Mouse (Mus musculus) cerebellum, adult 9-10 months (tissue): ENCODE measurements around the gene Gga1.
"Not testable (repeated sequence)": the region's sequence is repeated elsewhere in the genome, so short reads cannot be mapped to it uniquely, and the experiment has no call there.

Source experiments
- DNase-seq: peaks from one replicate; pipeline ENCODE4 v3.0.0; 2022

Gene Gga1

DNA sequence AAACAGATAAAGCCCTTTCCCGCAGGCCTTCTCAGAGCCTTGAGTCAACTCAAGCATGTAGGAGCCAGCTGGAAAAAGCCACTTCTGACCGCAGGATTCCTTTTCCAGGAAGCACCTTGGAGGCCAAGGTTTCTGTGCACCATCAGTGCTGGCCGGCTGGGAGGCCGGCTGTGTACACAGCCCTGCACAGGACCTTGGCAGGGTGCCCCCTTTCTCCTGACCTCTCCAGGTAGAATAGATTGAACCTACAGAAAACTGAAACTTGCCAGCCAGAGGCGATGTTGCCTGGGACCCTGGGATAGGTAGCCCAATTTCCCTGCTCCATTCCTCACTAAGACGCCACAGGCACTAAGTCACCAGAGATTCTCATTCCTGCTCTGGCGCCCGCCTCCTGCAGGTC is 31.1 kb upstream of the Gga1 start:
- DNase-seq: no peak

DNA sequence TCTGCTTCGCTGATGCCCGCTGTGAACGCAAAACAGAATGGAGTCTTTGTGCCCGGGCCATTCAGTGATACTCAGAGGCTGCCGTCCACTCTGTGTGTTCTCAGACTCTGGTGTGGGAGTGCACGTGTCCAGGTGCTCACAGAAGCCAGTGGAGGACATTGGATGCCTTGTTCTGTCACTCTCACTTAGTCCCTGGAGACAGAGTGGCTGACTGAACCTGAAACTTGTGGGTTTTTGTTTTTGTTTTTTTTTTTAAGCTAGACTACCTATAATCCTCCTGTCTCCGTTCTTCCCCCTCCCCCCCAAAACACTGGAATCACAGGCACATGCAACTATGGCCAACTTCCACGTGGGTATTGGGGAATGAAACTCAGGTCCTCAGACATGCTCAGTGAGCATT is 30.6 kb upstream of the Gga1 start:
- DNase-seq: no peak

DNA sequence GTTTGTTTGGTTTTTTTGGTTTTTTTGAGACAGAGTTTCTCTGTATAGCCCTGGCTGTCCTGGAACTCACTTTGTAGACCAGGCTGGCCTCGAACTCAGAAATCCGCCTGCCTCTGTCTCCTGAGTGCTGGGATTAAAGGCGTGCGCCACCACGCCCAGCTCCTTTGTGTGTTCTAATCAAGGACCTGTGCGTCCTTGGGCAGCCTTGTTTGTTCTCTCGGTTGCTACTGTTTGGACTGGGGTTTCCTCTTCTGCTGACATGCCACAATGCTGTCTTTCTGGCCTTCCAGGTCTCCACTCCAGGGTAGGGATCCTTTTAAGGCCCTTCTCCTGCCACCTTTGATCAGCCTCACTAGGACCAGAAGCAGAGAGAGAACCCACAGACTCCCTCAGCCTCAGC is 30.2 kb upstream of the Gga1 start:
- not testable (repeated sequence) for DNase-seq

DNA sequence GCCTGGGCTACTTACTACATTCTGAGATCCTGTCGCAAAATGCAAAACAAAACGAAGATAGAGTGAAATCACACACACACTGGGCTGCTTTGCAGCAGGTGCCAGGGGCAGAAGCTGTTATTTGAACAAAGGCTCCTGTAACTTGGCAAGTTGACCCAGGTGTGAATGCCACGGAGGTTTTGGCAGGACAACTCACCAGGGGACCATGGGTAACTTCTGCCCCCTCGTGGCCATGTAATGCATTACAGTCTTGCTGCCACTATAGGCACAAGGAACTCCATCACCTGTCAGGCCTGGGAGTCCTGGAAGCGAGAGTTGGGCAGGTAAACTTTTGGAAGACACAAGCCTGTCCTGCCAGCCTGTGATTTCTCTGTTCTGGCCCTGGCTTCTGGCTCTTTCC is 28.5 kb upstream of the Gga1 start:
- peak; percentile 84 for DNase-seq

DNA sequence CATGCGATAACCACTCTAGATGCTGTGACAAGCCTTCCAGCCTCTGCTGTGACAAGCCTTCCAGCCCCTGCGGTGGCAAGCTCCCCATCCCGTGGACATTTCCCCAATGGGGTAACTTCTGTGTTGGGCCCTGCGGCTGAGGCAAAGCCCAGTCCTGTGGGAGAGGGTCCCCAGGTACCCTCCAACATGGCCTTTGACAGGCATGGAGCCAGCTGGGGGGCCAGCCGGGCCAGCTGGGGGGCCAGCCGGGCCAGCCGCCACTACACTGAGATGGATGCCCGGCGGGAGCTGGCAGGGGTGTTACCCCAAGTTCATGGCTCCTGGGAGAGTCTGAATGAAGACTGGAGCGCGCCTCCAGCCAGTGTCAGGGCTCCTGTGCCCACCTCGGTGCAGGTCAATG is 27.5 kb upstream of the Gga1 start:
- DNase-seq: no peak

DNA sequence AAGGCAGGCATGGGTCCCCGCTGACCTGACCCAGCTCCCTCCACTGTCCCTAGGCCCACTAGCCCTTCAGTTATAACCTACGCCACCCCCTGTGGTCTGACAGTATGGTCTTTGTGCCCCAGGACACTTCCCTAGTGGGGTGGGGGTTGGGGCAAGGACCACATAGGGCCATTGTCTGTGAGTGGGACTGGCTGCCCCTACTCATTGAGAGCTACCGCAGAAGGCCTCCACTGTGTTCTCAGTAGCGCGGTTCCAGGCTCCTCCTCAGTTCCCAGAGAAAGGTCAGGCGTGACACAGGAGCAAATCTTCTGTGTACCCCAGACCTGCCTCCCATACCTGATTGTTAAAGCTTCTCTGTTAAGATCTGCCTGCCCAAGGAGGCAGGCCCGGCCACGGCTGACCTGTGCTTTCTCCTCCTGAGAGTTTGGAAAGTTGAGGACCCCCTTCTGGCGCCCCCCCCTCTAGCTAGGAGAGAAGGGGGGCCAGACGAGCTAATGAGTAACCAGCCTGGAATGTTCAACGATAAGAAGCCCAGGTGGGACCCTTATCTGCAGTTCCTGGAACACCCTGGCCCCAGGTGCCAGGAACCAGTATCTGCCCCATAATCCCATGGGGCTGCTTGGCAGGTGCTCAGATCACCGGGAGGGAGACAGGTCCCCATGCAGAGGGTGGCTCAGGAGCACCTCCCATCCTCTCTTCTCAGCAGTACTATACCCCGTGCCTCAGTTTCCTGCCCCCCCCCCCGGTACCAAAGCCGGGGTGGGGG is 26.7 kb upstream of the Gga1 start:
- peak; percentile 27 for DNase-seq

DNA sequence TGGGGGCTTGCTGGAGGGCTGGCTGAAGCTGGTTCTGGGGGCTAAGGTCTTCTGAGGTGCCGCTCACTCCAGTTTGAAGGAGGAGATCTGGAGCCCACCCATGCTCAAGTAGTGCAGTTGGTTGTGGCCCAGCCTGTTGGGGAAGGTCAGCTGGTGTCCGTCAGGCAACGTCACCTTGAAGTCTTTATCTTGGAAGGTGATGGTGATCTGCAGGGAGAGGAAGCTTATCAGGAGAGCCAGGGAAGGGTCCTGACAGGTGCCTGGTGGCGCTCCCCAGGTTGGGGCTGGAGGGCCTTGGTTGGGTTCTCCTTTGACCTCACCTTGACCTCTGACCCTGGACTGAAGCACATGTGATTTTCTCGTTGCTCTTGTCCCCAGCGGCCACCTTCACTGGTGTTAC is 26.0 kb upstream of the Gga1 start:
- DNase-seq: no peak

DNA sequence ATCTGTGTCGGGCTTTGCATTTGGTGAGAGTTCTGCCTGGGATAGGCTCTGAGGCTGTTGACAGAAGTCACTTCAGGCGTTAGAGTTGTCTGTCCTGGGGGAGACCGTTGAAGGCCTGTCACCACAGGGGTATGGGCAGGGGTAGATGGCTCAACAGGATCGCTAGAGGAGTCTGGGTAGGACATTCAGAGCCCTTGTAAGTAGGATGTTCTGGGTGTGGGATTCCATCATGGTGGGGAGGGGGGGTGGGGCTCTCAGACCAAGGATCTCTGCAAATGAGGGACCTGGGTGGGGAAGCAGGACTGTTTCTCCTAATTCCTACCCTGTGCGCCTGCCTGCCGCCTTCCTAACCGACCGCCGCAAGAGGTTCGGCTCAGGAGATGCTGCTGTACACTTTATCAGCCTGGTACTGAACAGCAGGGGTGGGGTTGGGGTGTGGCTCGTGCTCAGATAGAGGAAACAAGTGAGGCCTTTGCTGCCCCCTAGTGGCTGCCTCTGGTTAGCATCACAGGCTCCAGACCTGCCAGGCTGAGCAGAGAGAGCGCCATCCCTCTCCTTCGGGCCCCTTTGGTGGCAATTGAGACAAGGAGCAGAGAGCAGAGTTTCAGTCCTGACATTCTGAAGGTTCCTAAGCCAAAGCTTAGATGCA is 25.4 kb upstream of the Gga1 start:
- DNase-seq: peak; percentile 92

DNA sequence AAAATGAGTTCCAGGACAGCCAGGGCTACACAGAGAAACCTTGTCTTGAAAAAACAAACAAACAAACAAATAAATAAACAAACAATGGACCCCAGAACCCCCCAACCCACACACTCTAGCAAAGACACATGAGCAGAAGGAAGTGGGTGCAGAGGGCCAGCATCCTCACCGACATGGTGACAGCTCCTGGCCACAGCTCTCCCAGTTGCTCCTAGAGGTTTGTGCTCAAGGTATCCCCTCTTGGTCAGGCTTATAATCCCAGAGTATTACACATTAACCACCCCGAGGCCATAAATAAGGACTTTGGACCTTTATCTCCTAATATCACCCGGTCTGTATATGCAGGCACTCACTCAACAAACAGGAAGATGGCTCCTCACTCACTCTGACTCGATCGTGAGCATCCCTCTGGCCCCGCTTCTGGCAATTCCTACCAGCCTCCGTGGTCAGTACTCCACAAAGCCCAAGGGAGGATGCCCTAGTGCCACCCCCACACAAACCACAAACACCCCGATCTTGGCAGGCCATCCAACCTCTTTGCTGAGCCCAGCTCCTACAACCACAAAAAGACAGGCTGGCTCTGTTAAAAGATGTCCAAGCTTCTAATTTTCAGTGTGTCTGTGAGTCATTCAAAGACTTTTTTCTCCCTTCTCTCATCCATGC is 21.6 kb upstream of the Gga1 start, which contains the start of gene Lgals2:
TSS of gene Lgals2 (minus strand) at position 227 of the 663 bp plus-strand sequence.
- no peak for DNase-seq

DNA sequence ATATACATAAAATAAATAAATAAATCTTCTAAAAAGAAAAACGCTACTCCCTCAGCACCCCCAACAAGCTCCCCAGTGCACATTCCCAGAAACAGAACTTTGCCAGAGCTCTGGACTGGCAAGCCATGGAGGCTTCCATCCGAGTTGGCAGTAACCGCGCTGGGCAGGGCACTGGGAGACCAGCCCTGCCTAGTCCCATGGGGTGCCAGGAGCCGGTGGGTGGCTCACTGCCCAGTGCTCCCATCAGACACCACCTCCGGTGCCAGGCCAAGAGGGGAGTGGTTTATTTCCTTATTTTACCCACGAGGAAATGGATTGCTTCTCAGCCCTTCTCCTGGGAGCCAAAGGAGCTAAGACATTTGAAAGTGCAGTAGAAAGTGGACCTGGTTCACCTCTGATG is 20.0 kb upstream of the Gga1 start:
- DNase-seq: peak; percentile 65

DNA sequence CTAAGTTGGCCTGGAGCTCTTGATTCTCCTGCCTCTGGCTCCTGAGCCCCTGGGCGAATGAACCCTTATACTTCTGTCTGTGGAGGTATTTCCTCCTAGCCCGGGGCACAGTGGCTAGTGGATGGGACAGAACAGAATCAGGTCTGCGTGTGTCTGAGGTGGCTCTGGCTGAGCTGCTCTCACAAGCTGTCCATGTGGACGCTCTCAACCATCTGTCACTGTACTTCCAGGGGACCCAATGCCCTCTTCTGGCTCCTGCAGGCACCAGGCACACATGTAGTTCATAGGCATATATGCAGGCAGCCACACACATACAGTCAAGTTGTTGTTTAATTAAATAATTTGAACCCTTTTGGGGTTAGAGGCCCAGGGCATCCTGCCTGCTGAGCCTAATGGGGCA is 17.7 kb upstream of the Gga1 start:
- DNase-seq: peak; percentile 83

DNA sequence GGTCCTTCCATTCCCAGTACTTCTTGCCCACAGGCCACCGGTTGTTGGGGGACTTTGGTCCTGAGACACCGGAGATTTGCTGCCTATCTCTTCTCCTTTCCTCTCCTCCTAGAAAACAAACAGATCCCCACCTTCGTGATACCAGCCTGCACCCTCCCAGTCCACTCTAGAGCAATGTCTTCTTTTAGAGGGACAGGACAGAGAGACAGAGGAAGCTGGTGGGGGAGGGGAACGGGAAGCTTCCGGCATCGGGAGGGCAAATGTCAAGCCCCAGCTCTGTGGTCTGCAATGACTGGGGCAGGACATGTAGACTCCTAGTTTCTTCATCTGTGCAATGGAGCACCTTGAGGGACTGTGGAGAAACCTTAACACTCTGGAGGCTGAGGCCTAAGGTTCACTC is 17.3 kb upstream of the Gga1 start:
- DNase-seq: no peak

DNA sequence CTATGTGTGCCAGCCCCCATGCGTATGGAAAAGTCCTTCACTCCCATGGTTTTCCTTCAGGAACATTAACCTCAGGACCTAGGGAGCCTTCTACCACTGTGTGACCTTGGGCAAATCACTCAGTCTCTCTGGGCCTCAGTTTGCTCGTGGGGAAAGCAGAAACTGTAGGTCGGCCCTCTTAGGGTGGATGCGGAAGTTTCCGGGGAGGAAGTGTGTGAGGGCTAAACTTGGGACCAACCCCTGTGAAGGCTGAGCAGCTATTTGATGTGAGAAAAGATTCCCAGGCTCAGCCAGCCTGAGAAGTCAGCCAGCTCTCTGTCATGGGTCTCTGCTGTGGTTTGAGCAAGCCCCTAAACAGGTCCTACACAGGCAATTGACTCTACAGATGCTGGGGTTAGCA is 14.7 kb upstream of the Gga1 start:
- DNase-seq: no peak

DNA sequence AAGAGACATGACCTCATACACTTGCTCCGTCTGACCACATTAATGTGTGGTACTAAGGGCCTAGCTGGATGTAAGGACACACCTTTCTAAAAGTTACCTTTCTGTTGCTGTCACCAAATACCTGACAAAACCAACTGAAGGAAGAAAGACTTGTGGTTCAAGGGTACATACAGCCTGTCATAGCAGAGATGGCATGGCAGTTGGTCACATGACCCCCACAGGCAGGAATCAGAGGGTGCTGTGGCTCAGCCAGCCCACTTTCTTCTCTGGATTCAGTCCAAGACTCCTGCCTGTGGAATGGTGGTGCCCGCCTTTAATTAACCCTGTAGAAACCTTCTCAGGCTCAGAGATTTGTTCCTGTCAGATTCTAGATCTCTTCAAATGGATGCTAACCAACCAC is 13.8 kb upstream of the Gga1 start:
- DNase-seq: no peak

DNA sequence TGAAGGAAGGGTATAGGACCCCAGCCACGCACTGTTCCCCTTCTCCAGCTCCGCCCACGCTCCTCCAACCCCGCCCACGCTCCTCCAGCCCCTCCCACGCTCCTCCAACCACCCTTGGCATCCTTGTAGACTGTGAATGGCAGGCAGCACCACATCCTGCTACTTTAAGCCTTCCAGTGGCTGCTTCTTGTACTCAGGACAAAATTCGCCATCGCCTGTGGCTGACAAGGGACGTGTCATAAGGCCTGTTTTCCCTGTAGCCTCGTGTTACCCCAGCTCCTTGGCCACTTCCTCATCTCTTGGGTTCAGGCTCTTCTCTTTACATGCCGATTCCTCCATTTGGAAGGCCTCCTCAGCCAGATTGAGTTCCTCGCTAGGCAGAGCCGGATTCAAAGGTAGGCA is 13.1 kb upstream of the Gga1 start:
- DNase-seq: no peak

DNA sequence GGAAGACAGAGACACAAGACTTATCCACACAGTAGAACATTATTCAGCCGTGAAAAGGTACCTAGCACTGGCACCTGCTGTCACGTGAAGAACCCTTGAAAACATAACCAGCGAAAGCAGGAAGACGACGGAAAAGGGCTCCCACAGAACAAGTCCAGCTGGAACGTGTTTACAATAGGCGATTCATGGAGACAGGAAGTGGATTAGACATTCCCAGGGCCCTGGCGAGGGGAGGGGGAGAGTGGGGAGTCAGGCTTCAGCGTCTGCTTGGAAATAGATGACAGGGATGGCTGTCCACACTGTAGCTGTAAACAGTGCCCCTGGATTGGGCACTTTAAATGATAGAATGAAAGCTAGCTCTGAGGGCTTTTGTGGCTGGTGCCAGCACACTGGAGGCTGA is 8.6 kb upstream of the Gga1 start:
- no peak for DNase-seq

DNA sequence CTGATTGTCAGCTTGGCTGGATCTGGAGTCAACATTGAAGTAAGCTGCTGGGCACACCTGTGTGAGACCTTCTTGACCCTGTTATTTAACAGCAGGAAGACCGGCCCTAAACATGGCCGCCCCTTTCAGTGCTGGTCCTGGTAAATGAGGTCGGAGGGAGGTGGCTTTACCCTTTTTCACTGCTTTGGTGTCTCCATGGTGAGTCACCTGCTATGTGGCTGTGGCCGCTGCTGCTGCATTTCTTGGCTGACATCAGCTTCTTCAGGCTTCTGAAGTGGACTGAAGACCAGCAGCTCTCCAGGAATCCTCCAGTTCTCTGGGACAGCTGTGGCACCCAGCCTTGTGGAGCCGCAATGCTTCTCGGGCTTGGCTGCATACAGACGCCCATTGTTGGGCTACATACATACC is 8.2 kb upstream of the Gga1 start:
- no peak for DNase-seq

DNA sequence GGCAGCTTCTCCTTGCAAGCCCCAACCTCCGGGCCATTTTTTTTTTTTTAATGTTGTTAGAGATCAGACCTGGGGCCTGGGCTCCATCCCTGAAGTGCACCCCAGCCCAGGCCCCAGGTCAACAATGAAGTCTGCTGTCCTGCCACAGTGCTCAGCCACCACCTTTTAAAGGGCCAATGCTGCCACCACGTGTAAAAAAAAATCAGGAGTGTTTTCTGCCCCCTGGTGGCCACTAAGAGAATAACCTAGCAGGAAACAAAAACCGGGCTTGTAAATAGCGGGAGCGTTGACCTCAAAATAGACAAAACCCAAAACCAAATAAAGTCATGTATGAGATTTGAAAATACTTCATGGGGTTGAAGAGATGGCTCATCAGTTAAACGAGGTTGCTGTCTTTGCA is 7.2 kb upstream of the Gga1 start:
- peak; percentile 72 for DNase-seq

DNA sequence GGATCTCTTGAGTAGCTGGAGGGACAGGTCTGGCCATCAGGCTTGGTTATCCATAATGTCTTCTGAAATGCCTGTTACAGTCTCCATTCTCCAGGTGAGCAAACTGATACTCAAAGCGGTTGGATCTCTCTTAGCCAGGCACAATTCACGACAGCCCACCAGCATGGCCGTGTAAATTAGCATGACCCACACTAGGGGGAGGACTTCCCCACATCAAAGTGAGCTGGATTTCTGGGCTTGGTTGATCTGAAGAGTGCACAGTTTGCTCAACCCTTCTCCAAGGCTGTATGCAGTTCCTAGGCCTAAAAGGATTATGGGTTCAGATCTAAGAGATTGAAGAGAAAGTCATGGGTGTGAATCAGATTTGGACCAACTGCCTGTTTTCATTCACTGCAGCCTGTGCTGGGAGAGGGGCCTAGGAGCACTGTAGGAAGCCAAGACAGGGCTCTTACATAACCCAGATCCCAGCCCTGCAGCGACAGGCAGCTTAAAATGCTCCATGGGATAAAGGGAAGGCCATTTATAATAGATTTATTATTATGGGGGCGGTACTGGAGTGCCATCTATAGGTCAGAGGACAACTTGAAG is 4.9 kb upstream of the Gga1 start:
- DNase-seq: no peak

DNA sequence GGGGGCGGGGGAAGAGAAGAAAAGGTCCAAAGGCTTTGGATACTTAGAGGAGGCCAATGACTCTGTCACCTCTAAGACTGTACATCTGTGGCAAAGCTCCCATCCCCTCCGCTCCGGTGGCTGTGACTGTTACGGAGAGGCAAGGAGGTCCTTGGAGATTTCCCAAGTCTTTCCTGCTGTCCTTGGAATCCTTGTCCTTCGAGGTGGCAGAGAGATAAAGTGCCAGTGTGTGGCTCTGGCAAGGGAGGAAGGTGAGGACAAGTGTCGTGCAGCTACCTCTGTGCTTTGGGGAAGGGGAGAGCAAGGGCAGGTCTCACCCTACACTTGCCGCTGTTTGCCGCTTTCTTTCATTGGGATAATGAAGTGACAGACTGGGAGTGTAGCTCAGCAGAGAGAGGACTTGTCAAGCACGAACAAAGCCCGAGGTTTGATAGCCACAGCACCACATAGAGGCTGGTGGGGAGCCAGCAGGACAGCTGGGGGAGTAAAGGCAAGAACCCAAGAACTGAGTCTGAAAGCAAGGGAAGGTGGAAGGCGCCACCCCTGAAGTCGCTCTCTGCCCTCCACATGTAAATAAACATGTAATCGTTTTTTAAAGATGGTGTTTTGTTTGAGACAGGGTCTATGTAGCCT is 3.1 kb upstream of the Gga1 start:
- no peak for DNase-seq

DNA sequence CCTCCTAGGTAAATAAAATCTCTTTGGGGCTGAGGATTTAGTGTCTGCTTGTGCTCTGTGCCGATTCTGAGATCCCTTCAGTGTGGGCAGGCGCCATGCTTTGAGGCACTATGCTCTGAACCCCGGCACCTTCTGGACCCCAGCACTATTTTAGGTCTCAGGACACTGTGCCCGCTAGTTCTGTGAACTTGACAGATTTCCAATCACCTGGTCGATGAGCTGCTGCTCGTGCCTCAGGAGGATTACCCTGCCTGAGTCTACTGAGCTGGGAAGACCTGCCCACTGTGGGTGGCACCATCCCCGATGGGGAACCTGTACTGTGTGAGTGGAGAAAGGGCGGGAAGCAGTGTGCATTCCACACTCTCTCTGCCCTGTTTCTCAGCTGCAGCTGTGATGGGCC is 2.0 kb upstream of the Gga1 start:
- DNase-seq: no peak

DNA sequence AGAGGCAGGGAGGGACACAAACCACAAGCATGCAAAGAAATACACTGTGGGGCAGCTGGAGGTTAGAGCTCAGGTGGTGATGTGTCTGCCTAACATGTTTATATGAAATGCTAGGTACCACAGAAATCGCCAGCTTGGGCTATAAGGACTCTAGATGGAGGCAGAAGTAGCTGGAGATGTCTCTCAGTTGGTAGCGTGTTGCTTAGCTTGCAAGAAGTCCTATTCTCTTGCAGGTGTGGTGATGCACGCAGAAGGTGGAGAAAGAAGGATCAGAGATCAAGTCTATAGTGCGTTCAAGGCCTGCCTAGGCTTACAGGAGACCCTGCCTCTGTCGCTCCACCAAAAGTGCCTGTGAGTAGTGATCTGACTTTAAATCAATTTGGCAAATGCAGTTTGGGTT is 1.5 kb upstream of the Gga1 start:
- no peak for DNase-seq

DNA sequence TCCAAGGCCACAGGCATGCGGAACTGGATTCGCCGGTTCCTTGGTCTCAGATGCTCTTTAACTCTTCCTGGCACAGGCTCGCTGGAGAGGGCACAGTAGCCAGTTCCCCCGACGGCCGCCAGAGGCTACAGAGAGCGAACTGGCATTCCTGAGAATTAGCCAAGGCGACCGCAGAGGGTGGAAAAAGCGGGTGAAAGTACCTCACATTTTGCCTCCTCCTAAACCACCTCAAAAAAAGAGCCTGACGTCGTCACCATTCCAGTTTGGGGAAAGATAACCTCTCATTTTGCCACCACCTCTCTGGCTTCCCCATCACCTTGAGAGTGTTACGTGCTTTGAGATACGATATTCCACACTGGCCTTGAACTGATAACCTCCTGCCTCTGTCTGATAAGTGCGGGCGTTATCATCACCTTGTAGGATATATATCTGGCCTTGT is 713 bp upstream of the Gga1 start:
- peak; percentile 90 for DNase-seq
